Mouse (Mus musculus): Measurements from ENCODE around the gene Dlec1.
A peak's percentile ranks its signal among the peaks of the same experiment; 100 is the strongest.

- TF ChIP-seq POLR2A (IDR thresholded peaks at IDR 0.05; ENCODE audit: extremely low read depth, insufficient read depth, low read length) (peak; percentile 62), CTCF (IDR thresholded peaks at IDR 0.05; ENCODE audit: extremely low read depth, insufficient read depth, low read length) (0 out of 2 replicates have a peak, but pooled peaks have one; percentile 15)
These were observed at the start of gene Dlec1 for GRCm38 (mm10) chr9:119101992-119102782.
